Mouse (Mus musculus): Measurements from ENCODE around the gene Trnp1. TPM values are rescaled to one million over a fixed set of nuclear protein-coding genes. Genes with fewer than 3 reads are reported as not detected.

Trnp1 gene
- total and polyA plus RNA-seq, 2 experiments from 2014 or later: 14.3 to 25.7 TPM

DNA sequence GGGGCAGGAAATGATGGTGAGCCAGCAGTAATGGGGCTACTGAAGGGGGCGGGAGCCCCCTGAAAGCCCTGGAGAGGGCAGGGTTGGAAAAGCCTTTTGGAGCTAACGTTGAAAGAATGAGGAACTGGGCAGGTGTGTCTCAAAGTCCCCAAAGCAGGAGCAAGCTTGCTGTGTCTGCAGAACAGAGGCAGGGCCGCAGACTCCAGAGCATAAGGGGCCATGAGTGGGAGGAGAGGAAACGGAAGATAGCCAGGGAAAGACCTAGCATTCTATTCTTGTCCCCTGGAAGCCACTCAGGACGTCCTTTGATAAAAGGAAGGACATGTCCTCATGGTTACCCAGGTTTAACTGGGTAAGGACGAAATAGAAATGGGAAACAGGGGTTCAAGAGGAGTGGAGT lies 35.2 kb downstream of the Trnp1 start:
- Histone ChIP-seq H3K4me2 (ENCODE audit: low read depth) (no peak overlapping the region), H3K4me1 (ENCODE audit: insufficient read depth) (no peaks in the 10 kb centered on the region), H3K4me3 (ENCODE audit: low read depth, low read length) (no peak overlapping the region), H3K27me3 (ENCODE audit: insufficient read depth, low read length) (peaks cover 6% of the 10 kb centered on the region; the same call in 1 of the 2 replicates), H3K9ac (no peak overlapping the region), H3K27ac (ENCODE audit: low read depth, low read length) (no peak overlapping the region), H3K36me3 (ENCODE audit: insufficient read depth) (no peaks in the 10 kb centered on the region), H3K9me3 (ENCODE audit: low read length) (no peaks in the 10 kb centered on the region)
- DNase-seq: no peak
- TF ChIP-seq CTCF (IDR thresholded peaks at IDR 0.05; ENCODE audit: low read depth): no peak
- WGBS: 56% methylated on average over 6 of the region's 6 CpGs
- no peak for ATAC-seq

DNA sequence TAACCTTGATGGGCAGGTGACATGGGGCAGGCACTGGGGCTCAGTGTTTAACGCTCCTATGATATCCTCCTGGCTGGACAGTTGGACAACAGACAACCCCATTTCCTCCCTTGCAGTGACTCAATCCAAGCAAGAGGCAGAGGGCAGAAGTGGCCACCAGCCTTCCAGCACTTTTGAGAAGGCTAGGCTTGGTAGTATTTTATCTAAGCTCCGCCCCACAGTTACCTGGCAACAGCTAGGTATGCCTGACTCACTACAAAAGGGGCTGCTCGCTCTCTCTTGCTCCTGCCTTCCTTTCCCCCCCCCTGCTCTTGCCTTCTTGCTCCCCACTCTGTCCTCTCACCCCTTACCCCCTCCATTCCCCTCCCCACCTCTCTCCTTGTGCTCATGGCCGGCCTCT lies 37.0 kb downstream of the Trnp1 start:
- no peaks in the 10 kb centered on the region for H3K36me3 ChIP-seq (ENCODE audit: insufficient read depth)
- H3K27me3 ChIP-seq (ENCODE audit: insufficient read depth, low read length): no peaks in the 10 kb centered on the region
- TF ChIP-seq CTCF (IDR thresholded peaks at IDR 0.05; ENCODE audit: low read depth): no peak
- 76% methylated on average over 4 of the region's 4 CpGs for whole genome bisulfite sequencing
- ATAC-seq (no peak), DNase-seq (no peak)
- H3K9ac ChIP-seq: no peak overlapping the region
- no peaks in the 10 kb centered on the region for H3K9me3 ChIP-seq (ENCODE audit: low read length)
- H3K4me1 ChIP-seq (ENCODE audit: insufficient read depth): no peaks in the 10 kb centered on the region
- H3K4me2 ChIP-seq (ENCODE audit: low read depth): no peak overlapping the region
- H3K4me3 ChIP-seq (ENCODE audit: low read depth, low read length): no peak overlapping the region
- H3K27ac ChIP-seq (ENCODE audit: low read depth, low read length): no peak overlapping the region

DNA sequence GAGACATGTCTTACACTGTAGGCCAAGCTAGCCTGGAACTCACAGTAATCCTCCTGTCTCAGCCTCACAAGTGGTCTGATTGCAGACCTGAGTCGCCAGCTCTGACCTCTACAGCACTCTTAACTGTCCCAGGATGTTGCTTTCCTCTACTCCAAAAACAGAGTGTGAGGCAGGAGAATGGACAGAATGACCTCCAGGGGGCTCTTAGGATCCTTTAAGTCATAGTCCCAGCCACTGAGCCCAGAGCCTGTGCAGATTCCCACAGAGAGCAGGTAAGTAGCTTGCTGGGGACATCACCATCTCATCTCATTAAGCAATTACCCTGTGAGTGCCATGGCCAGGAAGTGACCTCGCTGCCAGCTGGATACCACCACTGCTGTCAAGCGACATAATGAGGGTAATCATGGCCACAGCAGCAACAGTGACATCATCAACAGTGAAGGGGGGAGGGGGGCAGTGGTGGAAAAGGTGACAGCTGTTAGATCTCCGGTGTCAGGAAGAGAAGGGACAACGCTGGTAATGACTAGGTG lies 37.5 kb downstream of the Trnp1 start:
- H3K4me3 ChIP-seq (ENCODE audit: low read depth, low read length): no peak overlapping the region
- no peak overlapping the region for H3K4me2 ChIP-seq (ENCODE audit: low read depth)
- H3K27ac ChIP-seq (ENCODE audit: low read depth, low read length): no peak overlapping the region
- WGBS: 53% methylated on average over 5 of the region's 5 CpGs
- no peaks in the 10 kb centered on the region for H3K36me3 ChIP-seq (ENCODE audit: insufficient read depth)
- ATAC-seq (no peak), DNase-seq (no peak)
- H3K4me1 ChIP-seq (ENCODE audit: insufficient read depth): no peaks in the 10 kb centered on the region
- no peaks in the 10 kb centered on the region for H3K27me3 ChIP-seq (ENCODE audit: insufficient read depth, low read length)
- H3K9ac ChIP-seq: no peak overlapping the region
- no peak for TF ChIP-seq CTCF (IDR thresholded peaks at IDR 0.05; ENCODE audit: low read depth)
- no peaks in the 10 kb centered on the region for H3K9me3 ChIP-seq (ENCODE audit: low read length)

DNA sequence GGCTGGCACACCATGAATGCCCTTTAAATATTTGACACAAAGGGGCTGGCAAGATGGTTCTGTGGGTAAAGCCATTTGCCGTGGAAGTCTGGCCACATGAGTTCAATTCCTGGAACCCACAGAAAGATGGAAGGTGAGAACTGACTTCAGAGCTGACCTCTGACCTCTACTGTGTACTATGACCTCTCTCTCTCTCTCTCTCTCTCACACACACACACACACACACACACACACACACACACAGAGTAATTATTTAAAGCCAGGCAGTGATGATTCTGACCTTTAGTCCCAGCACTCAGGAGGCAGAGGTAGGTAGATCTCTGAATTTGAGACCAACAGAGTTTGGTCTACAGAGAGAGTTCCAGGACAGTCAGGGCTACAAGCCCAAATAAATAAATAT lies 38.3 kb downstream of the Trnp1 start:
- no peaks in the 10 kb centered on the region for H3K27me3 ChIP-seq (ENCODE audit: insufficient read depth, low read length)
- no peaks in the 10 kb centered on the region for H3K36me3 ChIP-seq (ENCODE audit: insufficient read depth)
- H3K4me1 ChIP-seq (ENCODE audit: insufficient read depth): no peaks in the 10 kb centered on the region
- ATAC-seq: no peak
- H3K4me2 ChIP-seq (ENCODE audit: low read depth): no peak overlapping the region
- TF ChIP-seq CTCF (IDR thresholded peaks at IDR 0.05; ENCODE audit: low read depth): no peak
- no peak overlapping the region for H3K4me3 ChIP-seq (ENCODE audit: low read depth, low read length)
- no peak overlapping the region for H3K27ac ChIP-seq (ENCODE audit: low read depth, low read length)
- no peaks in the 10 kb centered on the region for H3K9me3 ChIP-seq (ENCODE audit: low read length)
- WGBS: 74% methylated on average over 1 of the region's 1 CpGs
- DNase-seq: no peak
- H3K9ac ChIP-seq: no peak overlapping the region

DNA sequence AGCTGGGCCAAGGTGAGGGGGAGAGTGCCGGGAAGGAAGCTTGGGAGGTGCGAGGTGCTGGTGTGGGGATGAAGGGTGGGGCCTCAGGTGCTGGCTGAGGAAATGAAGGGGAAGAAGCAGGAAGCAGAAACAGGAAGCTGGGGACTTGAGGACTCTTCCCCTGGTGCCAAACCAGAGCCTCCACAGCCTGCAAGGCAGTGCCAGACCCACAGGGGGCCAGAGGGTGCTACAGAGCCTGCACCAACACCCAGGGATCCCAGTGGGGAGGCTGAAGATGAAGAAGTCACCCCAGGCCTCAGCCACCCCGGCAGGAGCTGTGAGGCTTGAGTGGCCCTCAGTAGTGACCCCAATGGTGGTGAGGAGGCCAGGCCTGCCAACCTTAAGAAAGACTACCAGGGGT lies 40.3 kb downstream of the Trnp1 start:
- no peak for DNase-seq
- H3K27me3 ChIP-seq (ENCODE audit: insufficient read depth, low read length): no peaks in the 10 kb centered on the region
- no peak overlapping the region for H3K27ac ChIP-seq (ENCODE audit: low read depth, low read length)
- no peak overlapping the region for H3K4me3 ChIP-seq (ENCODE audit: low read depth, low read length)
- H3K9me3 ChIP-seq (ENCODE audit: low read length): no peaks in the 10 kb centered on the region
- no peaks in the 10 kb centered on the region for H3K4me1 ChIP-seq (ENCODE audit: insufficient read depth)
- no peak overlapping the region for H3K9ac ChIP-seq
- 71% methylated on average over 3 of the region's 3 CpGs for WGBS
- no peak overlapping the region for H3K4me2 ChIP-seq (ENCODE audit: low read depth)
- no peak for ATAC-seq
- TF ChIP-seq CTCF (IDR thresholded peaks at IDR 0.05; ENCODE audit: low read depth): no peak
- no peaks in the 10 kb centered on the region for H3K36me3 ChIP-seq (ENCODE audit: insufficient read depth)

DNA sequence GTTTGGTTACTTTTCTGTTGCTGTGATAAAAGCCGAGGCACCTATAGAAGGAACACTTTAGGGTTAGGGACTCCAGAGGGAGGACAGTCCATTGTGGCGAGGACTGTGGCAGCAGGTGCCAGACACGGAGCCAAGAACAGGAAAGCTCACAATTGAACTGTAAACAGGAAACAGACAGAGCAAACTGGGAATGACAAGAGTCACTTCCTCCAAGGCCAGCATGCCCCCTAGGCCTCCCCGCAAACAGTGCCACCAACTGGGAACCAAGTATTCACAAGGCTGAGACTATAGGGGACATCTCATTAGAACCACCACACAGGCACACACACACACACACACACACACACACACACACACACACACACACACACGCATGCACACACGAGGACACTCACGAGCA lies 45.9 kb downstream of the Trnp1 start:
- no peaks in the 10 kb centered on the region for H3K9me3 ChIP-seq (ENCODE audit: low read length)
- no peak overlapping the region for H3K4me3 ChIP-seq (ENCODE audit: low read depth, low read length)
- DNase-seq (no peak), ATAC-seq (no peak)
- H3K4me2 ChIP-seq (ENCODE audit: low read depth): no peak overlapping the region
- no peak overlapping the region for H3K9ac ChIP-seq
- H3K27ac ChIP-seq (ENCODE audit: low read depth, low read length): no peak overlapping the region
- no peaks in the 10 kb centered on the region for H3K36me3 ChIP-seq (ENCODE audit: insufficient read depth)
- no peaks in the 10 kb centered on the region for H3K4me1 ChIP-seq (ENCODE audit: insufficient read depth)
- no peaks in the 10 kb centered on the region for H3K27me3 ChIP-seq (ENCODE audit: insufficient read depth, low read length)
- no peak for TF ChIP-seq CTCF (IDR thresholded peaks at IDR 0.05; ENCODE audit: low read depth)
- WGBS: 68% methylated on average over 6 of the region's 7 CpGs

DNA sequence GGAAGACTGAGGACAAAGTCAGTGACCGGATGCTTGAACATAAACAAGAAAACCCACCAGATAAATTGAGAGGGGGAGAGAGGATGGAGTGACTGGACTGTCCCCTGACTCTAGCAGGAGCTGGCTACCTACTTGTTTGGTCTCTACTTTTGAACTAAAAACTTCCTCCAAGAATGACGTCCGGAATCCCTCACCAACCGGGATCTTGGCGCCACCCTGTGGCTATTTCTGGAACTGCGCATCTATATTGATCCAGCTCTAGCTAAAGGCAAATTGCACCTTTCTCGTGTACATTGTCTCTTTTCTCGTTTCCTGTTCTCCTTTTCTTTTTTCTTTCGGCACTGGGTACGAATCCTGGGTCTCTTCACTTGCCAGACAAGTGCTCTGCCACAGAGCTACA lies 46.8 kb downstream of the Trnp1 start:
- Histone ChIP-seq H3K4me3 (ENCODE audit: low read depth, low read length) (no peak overlapping the region), H3K9ac (no peak overlapping the region), H3K36me3 (ENCODE audit: insufficient read depth) (no peaks in the 10 kb centered on the region), H3K27me3 (ENCODE audit: insufficient read depth, low read length) (no peaks in the 10 kb centered on the region), H3K9me3 (ENCODE audit: low read length) (no peaks in the 10 kb centered on the region), H3K27ac (ENCODE audit: low read depth, low read length) (no peak overlapping the region), H3K4me2 (ENCODE audit: low read depth) (no peak overlapping the region), H3K4me1 (ENCODE audit: insufficient read depth) (no peaks in the 10 kb centered on the region)
- 8% methylated on average over 10 of the region's 10 CpGs for WGBS
- peak; percentile 95 for TF ChIP-seq CTCF (IDR thresholded peaks at IDR 0.05; ENCODE audit: low read depth)
- ATAC-seq (peak; percentile 20; the same call in 1 of the 2 replicates), DNase-seq (peak; percentile 91)

Measured in forebrain, postnatal 0 days (tissue).